Mouse (Mus musculus): ENCODE data around the gene Nup93. TPM values are rescaled to one million over a fixed set of nuclear protein-coding genes. Genes with fewer than 3 reads are reported as not detected.

The Nup93 gene
- polyA plus RNA-seq, 1 experiment from 2014 or later = 39.4 TPM

DNA sequence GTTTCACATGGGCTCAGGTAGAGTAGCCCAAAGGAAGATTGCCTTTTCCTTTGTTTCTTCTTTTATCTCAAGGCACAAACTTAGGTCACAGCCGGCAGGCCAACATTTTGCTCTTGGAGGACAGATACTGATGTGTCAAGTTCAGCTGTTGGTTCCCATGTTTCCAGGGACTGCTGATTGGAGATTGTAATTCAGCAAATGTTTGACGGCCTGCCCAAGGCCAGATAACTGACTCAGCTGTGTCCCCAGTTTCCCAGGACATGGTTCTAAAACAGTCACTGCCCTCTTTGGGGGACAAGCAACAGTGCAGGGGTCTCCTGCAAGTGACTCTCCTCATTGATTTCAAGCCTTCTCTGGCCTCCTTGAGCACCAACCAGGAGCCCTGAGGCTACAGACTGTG lies 105.7 kb downstream of the Nup93 start:
- no peak overlapping the region for H3K4me3 ChIP-seq (replicated peaks)
- H3K9ac ChIP-seq = no peak overlapping the region
- no peaks in the 10 kb centered on the region for H3K27me3 ChIP-seq
- no peaks in the 10 kb centered on the region for H3K4me1 ChIP-seq (replicated peaks)
- H3K36me3 ChIP-seq (replicated peaks) = peaks cover 6% of the 10 kb centered on the region; the same call in 1 of the 2 replicates
- no peak overlapping the region for H3K4me2 ChIP-seq
- no peaks in the 10 kb centered on the region for H3K9me3 ChIP-seq (replicated peaks)
- WGBS (ENCODE audit: insufficient replicate concordance) = 41% methylated on average over 2 of the region's 2 CpGs
- no peak overlapping the region for H3K27ac ChIP-seq (replicated peaks)
- ATAC-seq (ENCODE audit: insufficient read depth) = no peak

DNA sequence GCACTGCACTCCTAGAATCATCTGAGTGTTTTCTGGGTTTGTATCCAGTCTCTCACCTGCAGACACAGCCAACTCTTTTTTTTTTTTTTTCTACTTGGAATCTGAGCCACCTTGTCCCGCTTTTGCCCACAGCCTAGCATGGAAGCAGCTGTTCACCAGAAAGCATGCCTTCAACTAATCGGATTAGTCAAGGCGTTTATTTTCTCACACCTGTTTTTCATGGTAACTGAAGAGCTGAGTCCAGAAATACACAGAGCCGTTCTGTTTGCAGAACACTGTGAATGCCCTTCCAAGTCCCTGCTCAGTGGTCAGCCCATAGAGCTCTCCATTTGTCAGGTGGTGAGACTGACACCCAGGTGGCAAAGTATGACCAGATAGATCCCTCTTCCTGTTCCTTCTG lies 107.7 kb downstream of the Nup93 start:
- ATAC-seq (ENCODE audit: insufficient read depth) = no peak
- Histone ChIP-seq H3K4me2 (no peak overlapping the region), H3K27ac (replicated peaks) (no peak overlapping the region), H3K9me3 (replicated peaks) (no peaks in the 10 kb centered on the region), H3K27me3 (no peaks in the 10 kb centered on the region), H3K9ac (no peak overlapping the region), H3K4me1 (replicated peaks) (no peaks in the 10 kb centered on the region), H3K36me3 (replicated peaks) (no peaks in the 10 kb centered on the region), H3K4me3 (replicated peaks) (no peak overlapping the region)
- WGBS (ENCODE audit: insufficient replicate concordance) = 72% methylated on average over 4 of the region's 4 CpGs

DNA sequence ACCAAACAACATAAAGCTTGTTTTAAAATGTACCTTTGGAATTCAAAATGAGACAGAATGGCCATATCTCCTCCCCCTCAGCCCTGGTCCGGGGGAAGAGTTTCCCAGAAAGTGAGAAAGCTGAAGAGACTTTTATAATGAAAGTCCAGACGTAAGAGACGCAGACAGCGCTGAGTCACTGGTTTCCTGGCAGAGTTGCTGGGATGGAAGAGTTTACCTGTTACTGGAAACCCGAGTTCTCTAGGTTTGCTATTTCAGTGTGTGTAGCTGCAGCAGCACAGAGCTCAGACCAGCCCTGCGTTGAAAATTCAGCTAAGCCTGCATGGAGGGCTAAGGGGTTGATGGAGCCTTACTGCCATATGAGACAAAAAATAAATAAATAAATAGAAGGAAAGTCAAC lies 108.7 kb downstream of the Nup93 start:
- no peaks in the 10 kb centered on the region for H3K9me3 ChIP-seq (replicated peaks)
- H3K9ac ChIP-seq = no peak overlapping the region
- no peak overlapping the region for H3K27ac ChIP-seq (replicated peaks)
- H3K27me3 ChIP-seq = no peaks in the 10 kb centered on the region
- ATAC-seq (ENCODE audit: insufficient read depth) = no peak
- no peak overlapping the region for H3K4me2 ChIP-seq
- no peak overlapping the region for H3K4me3 ChIP-seq (replicated peaks)
- H3K4me1 ChIP-seq (replicated peaks) = no peaks in the 10 kb centered on the region
- WGBS (ENCODE audit: insufficient replicate concordance) = 57% methylated on average over 6 of the region's 6 CpGs
- no peaks in the 10 kb centered on the region for H3K36me3 ChIP-seq (replicated peaks)

DNA sequence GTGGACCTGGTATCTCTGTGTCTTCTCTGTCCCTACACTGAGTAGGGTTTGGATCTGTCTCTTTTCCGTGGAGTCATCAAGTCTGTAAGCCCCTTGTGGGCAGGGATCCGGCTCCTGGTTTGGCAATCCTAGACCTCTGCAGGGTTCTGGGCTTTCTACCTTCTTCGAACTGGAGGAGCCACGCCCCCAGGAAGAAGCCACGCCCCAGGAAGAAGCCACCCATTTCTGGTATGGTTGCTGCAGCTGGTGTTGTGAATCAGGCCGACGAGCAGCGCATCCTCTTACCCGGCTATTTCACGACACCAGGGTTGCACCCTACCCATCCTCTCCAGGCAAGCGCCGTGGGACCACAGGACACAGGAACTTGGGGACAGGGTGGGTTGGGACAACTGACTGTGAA lies 109.7 kb downstream of the Nup93 start:
- ATAC-seq (ENCODE audit: insufficient read depth) = no peak
- Histone ChIP-seq H3K9me3 (replicated peaks) (no peaks in the 10 kb centered on the region), H3K36me3 (replicated peaks) (no peaks in the 10 kb centered on the region), H3K27ac (replicated peaks) (no peak overlapping the region), H3K4me1 (replicated peaks) (no peaks in the 10 kb centered on the region), H3K4me2 (no peak overlapping the region), H3K4me3 (replicated peaks) (no peak overlapping the region), H3K9ac (no peak overlapping the region), H3K27me3 (no peaks in the 10 kb centered on the region)
- WGBS (ENCODE audit: insufficient replicate concordance) = 37% methylated on average over 12 of the region's 12 CpGs

DNA sequence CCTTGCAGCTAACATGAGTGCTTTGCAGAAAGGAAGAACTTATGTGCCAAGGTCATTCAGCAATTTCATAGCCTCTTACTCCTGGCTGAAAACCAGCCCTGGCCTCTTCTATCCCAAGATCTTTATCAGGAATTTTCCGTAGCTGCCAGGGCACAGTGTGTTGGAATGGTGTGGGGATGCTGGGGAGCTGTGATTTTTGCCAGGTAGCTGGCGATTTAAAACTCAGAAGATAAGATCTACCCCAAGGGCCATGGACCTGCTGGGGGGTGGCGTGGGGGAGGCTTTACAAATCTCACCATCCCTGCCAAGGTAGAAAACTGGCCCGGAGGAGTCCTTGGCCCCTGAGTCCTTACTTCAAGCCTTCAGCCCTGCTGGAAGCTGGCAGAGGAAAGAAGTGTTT lies 111.7 kb downstream of the Nup93 start:
- no peaks in the 10 kb centered on the region for H3K9me3 ChIP-seq (replicated peaks)
- ATAC-seq (ENCODE audit: insufficient read depth) = no peak
- no peaks in the 10 kb centered on the region for H3K27me3 ChIP-seq
- WGBS (ENCODE audit: insufficient replicate concordance) = 49% methylated on average over 4 of the region's 4 CpGs
- H3K4me2 ChIP-seq = no peak overlapping the region
- H3K36me3 ChIP-seq (replicated peaks) = no peaks in the 10 kb centered on the region
- H3K4me3 ChIP-seq (replicated peaks) = no peak overlapping the region
- no peak overlapping the region for H3K27ac ChIP-seq (replicated peaks)
- no peak overlapping the region for H3K9ac ChIP-seq
- H3K4me1 ChIP-seq (replicated peaks) = no peaks in the 10 kb centered on the region

DNA sequence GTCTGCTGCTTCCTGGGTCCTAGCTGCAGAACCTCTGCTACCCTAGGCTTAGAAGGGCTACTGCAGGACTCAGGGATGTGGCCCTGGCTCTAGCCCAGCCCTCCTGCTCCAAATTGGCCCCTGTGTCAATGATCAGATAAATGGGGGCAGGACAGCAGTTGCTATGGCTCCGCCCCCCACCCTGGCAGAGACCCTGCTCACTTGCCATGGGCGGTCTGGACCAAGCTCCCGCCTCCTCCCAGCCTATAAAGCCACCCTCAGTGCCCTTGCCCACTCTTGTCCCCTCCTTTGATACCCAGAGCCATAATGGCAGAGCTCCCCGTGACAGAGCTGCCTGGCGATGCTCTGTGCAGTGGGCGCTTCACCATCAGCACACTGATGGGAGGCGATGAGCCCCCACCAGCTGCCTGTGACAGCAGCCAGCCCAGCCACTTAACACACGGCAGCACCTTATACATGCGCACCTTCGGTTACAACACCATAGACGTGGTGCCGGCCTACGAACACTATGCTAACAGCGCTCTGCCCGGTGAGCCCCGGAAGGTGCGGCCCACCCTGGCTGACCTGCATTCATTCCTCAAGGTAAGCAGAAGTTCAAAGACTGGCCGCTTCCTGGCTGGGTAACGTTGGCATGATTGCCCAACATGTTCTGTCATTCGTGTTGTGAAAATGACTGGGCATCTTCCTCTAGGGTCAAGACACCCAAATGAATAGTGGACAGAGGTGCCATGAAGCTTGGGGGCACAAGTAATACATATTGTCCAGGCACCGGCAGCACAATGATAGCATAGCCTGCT lies 114.8 kb downstream of the Nup93 start, which contains the start of gene Slc12a3:
TSS of gene Slc12a3 (plus strand) at position 270 of the 797 bp plus-strand sequence.
- Histone ChIP-seq H3K9ac (no peak within 1 kb of the TSS), H3K9me3 (replicated peaks) (no peaks in the 10 kb centered on the region), H3K4me3 (replicated peaks) (no peak within 1 kb of the TSS), H3K27me3 (no peaks in the 10 kb centered on the region; the same call in 1 of the 2 replicates), H3K27ac (replicated peaks) (no peak within 1 kb of the TSS), H3K4me1 (replicated peaks) (no peaks in the 10 kb centered on the region), H3K4me2 (no peak within 1 kb of the TSS), H3K36me3 (replicated peaks) (no peaks in the 10 kb centered on the region)
- 65% methylated on average over 21 of the region's 21 CpGs for WGBS (ENCODE audit: insufficient replicate concordance)
- no peak for ATAC-seq (ENCODE audit: insufficient read depth)

DNA sequence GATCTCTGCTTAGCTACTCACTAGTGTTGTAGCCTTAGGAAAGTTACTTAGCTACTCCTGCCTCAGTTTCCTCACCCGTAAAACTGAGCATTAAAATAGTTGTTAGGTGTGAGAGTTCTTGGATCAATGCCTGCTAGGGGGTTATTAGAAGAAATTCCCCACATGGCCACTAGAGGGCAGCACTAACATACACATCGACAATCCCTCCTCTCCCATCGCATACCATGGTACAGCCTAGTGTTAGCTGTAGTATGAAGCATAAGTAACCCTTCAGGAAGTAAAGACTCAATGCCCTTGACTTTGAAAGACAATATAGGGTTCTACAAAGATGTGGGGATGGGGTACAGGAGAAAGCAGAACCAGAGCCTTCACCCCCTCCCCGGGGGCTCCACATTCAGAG lies 116.4 kb downstream of the Nup93 start:
- H3K4me2 ChIP-seq = no peak overlapping the region
- H3K4me3 ChIP-seq (replicated peaks) = no peak overlapping the region
- no peaks in the 10 kb centered on the region for H3K4me1 ChIP-seq (replicated peaks)
- no peaks in the 10 kb centered on the region for H3K9me3 ChIP-seq (replicated peaks)
- H3K9ac ChIP-seq = no peak overlapping the region
- H3K27ac ChIP-seq (replicated peaks) = no peak overlapping the region
- ATAC-seq (ENCODE audit: insufficient read depth) = no peak
- H3K36me3 ChIP-seq (replicated peaks) = no peaks in the 10 kb centered on the region
- no peaks in the 10 kb centered on the region; the same call in 1 of the 2 replicates for H3K27me3 ChIP-seq
- WGBS (ENCODE audit: insufficient replicate concordance) = 26% methylated on average over 4 of the region's 4 CpGs

DNA sequence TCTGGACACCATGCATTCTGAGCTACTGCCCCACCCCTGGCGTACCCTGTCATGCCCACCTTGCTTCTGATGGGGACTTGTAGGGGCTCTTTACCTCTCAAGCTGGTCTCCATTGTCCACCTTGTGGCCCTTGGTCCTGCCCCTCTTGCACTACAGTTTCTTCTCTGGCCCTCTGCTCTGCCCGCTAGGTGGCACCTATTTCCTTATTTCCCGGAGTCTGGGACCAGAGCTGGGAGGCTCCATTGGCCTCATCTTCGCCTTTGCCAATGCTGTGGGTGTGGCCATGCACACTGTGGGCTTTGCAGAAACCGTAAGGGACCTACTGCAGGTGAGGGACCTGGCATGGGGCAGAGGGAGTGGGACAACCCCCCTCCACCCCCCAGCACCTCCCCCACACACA lies 119.0 kb downstream of the Nup93 start:
- no peaks in the 10 kb centered on the region; the same call in 1 of the 2 replicates for H3K27me3 ChIP-seq
- H3K9me3 ChIP-seq (replicated peaks) = no peaks in the 10 kb centered on the region
- H3K4me2 ChIP-seq = no peak overlapping the region
- no peaks in the 10 kb centered on the region for H3K36me3 ChIP-seq (replicated peaks)
- WGBS (ENCODE audit: insufficient replicate concordance) = 30% methylated on average over 5 of the region's 5 CpGs
- no peak for ATAC-seq (ENCODE audit: insufficient read depth)
- no peak overlapping the region for H3K4me3 ChIP-seq (replicated peaks)
- H3K27ac ChIP-seq (replicated peaks) = no peak overlapping the region
- no peak overlapping the region for H3K9ac ChIP-seq
- H3K4me1 ChIP-seq (replicated peaks) = no peaks in the 10 kb centered on the region

DNA sequence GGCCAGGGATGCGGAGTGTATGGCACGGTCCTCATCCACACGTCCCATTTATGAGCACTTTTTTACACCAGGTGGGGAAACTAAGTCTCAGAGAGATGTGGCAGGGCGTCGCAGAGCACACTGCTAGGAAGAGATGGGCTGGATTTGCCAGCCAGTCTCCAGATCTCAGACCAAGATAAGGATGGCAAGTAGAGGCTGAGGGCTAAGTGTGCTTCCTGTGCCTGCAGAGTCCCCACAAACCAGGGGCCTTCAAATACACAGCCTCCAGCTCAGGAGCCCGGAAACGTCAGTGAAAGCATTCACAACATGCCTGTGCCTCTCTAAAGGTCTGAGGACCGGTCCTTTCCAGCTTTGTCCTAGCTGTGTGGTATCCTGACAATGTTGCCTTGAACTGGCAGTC lies 123.2 kb downstream of the Nup93 start:
- Histone ChIP-seq H3K27me3 (no peaks in the 10 kb centered on the region), H3K4me2 (no peak overlapping the region), H3K4me3 (replicated peaks) (no peak overlapping the region), H3K4me1 (replicated peaks) (no peaks in the 10 kb centered on the region), H3K36me3 (replicated peaks) (no peaks in the 10 kb centered on the region), H3K27ac (replicated peaks) (no peak overlapping the region), H3K9me3 (replicated peaks) (no peaks in the 10 kb centered on the region), H3K9ac (no peak overlapping the region)
- whole genome bisulfite sequencing (ENCODE audit: insufficient replicate concordance) = 40% methylated on average over 8 of the region's 8 CpGs
- no peak for ATAC-seq (ENCODE audit: insufficient read depth)

DNA sequence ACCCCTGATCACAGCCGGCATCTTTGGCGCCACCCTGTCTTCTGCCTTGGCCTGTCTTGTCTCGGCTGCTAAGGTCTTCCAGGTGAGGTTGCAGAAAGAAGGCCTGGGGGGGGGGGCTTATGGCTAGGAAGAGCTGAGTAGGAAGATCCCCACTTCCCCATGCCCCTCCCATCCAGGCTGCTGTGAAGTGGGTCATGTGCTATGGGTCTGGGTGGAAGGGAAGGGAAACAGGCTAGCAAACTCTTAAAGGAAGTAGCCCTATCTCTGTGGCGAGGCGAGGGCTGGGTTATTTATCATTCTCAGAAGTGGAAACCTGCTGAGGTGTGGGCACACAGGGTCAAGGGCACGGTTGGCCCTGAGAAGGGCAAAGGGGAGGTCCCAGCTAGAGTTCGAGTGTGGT lies 126.4 kb downstream of the Nup93 start:
- Histone ChIP-seq H3K9ac (no peak overlapping the region), H3K9me3 (replicated peaks) (no peaks in the 10 kb centered on the region), H3K36me3 (replicated peaks) (no peaks in the 10 kb centered on the region), H3K4me3 (replicated peaks) (no peak overlapping the region), H3K27ac (replicated peaks) (no peak overlapping the region), H3K4me2 (no peak overlapping the region), H3K4me1 (replicated peaks) (0 out of 2 replicates have a peak, but pooled peaks cover 5% of the 10 kb centered on the region), H3K27me3 (no peaks in the 10 kb centered on the region)
- no peak for ATAC-seq (ENCODE audit: insufficient read depth)
- WGBS (ENCODE audit: insufficient replicate concordance) = 50% methylated on average over 7 of the region's 7 CpGs

DNA sequence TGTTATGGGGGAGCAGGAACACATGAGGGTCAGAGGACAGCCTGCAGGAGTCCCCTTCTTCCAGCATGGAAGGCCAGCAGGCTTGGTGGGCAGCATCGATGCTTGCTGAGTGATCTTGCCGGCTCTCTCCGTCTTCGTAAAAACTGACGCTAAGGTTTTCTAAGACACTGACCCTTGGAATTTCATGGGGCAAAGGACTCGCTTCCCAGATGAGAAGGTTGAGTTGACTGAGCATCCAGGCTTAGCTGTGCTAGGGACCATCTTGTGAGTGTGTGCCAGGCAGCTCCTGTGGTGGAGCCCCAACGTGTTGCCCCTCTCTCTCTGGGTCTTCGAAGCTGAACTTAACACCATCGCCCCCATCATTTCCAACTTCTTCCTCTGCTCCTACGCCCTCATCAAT lies 128.3 kb downstream of the Nup93 start:
- Histone ChIP-seq H3K27ac (replicated peaks) (no peak overlapping the region), H3K4me2 (no peak overlapping the region), H3K36me3 (replicated peaks) (no peaks in the 10 kb centered on the region), H3K4me3 (replicated peaks) (no peak overlapping the region), H3K4me1 (replicated peaks) (0 out of 2 replicates have a peak, but pooled peaks cover 5% of the 10 kb centered on the region), H3K9ac (no peak overlapping the region), H3K27me3 (no peaks in the 10 kb centered on the region), H3K9me3 (replicated peaks) (no peaks in the 10 kb centered on the region)
- WGBS (ENCODE audit: insufficient replicate concordance) = 77% methylated on average over 10 of the region's 10 CpGs
- ATAC-seq (ENCODE audit: insufficient read depth) = no peak

DNA sequence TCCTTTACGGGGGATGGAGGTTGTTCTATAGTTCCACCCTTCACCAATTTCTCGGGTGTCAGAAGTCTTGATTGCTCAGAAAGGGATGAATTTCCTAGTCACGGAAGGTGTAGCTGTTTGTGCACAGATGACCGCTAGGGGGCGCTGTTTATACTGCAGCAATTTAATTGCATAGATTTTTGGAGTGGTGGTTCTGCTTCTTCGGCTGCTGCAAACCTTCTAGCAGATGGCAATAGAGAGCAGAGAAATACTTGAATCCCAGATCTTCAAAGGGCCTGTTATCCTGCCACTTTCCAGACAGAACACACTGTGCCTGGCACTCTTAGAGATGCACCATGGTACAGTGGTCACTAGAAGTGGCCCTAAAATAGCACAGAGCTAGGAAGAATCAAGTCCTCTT lies 128.9 kb downstream of the Nup93 start:
- 0 out of 2 replicates have a peak, but pooled peaks cover 5% of the 10 kb centered on the region for H3K4me1 ChIP-seq (replicated peaks)
- H3K4me2 ChIP-seq = no peak overlapping the region
- H3K9me3 ChIP-seq (replicated peaks) = no peaks in the 10 kb centered on the region
- H3K4me3 ChIP-seq (replicated peaks) = no peak overlapping the region
- H3K27me3 ChIP-seq = no peaks in the 10 kb centered on the region
- no peaks in the 10 kb centered on the region for H3K36me3 ChIP-seq (replicated peaks)
- no peak for ATAC-seq (ENCODE audit: insufficient read depth)
- WGBS (ENCODE audit: insufficient replicate concordance) = 5% methylated on average over 6 of the region's 6 CpGs
- no peak overlapping the region for H3K27ac ChIP-seq (replicated peaks)
- no peak overlapping the region for H3K9ac ChIP-seq
